Mouse (Mus musculus) kidney, adult 2 months (tissue): ENCODE measurements around the gene Hist1h1d. TPM values are rescaled to one million over a fixed set of nuclear protein-coding genes. Genes with fewer than 3 reads are reported as not detected.
"Not testable (repeated sequence)": the region's sequence is repeated elsewhere in the genome, so short reads cannot be mapped to it uniquely, and the experiment has no call there.

Experiments used
- DNase-seq: peaks from one replicate; pipeline ENCODE4 v3.0.0; 2021
- H3K27ac ChIP-seq: fragments of 200-500 bp; 2 replicates; pipeline ENCODE4 v1.5.1; 2012; ENCODE audit warnings: low read depth, low read length, control low read depth, inconsistent platforms; ENCODE audit not compliant: insufficient read depth
- H3K27me3 ChIP-seq: fragments of 200-500 bp; replicated peaks from 2 replicates; pipeline ENCODE4 v1.6.1; 2012; ENCODE audit warnings: mild to moderate bottlenecking, moderate library complexity, low read length, inconsistent platforms; ENCODE audit not compliant: control insufficient read depth, insufficient read depth
- H3K36me3 ChIP-seq: fragments of 200-500 bp; 2 replicates; pipeline ENCODE4 v1.6.1; 2012; ENCODE audit warnings: mild to moderate bottlenecking, moderate library complexity, low read length, inconsistent platforms; ENCODE audit not compliant: control insufficient read depth, insufficient read depth
- H3K4me1 ChIP-seq: fragments of 200-500 bp; 2 replicates; pipeline ENCODE4 v1.6.1; 2011; ENCODE audit warnings: low read length; ENCODE audit not compliant: control insufficient read depth, insufficient read depth
- H3K4me3 ChIP-seq: fragments of 200-500 bp; 2 replicates; pipeline ENCODE4 v1.5.1; 2011; ENCODE audit warnings: mild to moderate bottlenecking, low read depth, low read length, control low read depth; ENCODE audit not compliant: insufficient read depth
- CTCF ChIP-seq: fragments of 200-500 bp; conservative IDR thresholded peaks from 2 replicates; pipeline ENCODE4 v1.5.1; 2011; ENCODE audit warnings: low read depth, mild to moderate bottlenecking, control low read depth, low read length, moderate library complexity, mixed read lengths; ENCODE audit not compliant: insufficient read depth, insufficient read length
- POLR2A ChIP-seq: fragments of 200-500 bp; IDR thresholded peaks from one replicate; pipeline ENCODE4 v1.6.1; 2011; ENCODE audit warnings: low read depth, low read length, control low read depth
- WGBS: fragments of 180-500 bp; shearing (Covaris S2); methylation state at CpG from one replicate; pipeline ENCODE4 v1.1.7; 2018; 5-methylcytosine and 5-hydroxymethylcytosine counted together
- polyA plus RNA-seq: library from polyadenylated mRNA; depleted of rRNA; stranded (reverse); fragments of >200 nt; gene quantifications from 2 replicates; pipeline ENCODE4 v1.2.3, GENCODE M21; 2012

The Hist1h1d gene
- polyA plus RNA-seq, 1 experiment = 0.09 TPM

DNA sequence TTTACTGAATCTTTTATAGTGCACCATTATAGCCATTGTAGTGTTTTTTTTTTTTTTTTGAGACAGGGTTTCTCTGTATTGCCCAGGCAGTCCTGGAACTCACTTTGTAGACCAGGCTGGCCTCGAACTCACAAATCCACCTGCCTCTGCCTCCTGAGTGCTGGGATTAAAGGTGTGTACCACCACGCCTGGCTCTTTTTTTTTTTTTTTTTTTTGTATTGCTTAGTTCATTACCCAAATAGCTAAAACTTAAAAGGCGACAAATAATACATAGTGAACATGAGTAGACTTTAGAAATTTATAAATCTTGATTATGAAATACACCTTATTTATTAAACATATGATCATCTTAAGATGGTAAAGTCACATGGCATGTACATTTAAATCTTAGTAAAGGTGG lies 11.6 kb upstream of the Hist1h1d start:
- Histone ChIP-seq H3K4me1 (no peaks in the 10 kb centered on the region), H3K27ac (no peak overlapping the region), H3K4me3 (no peak overlapping the region), H3K36me3 (no peaks in the 10 kb centered on the region), H3K27me3 (no peaks in the 10 kb centered on the region)
- DNase-seq = no peak
- no peak for TF ChIP-seq CTCF
- TF ChIP-seq POLR2A = no peak
- WGBS = 96% methylated on average over 3 of the region's 3 CpGs

DNA sequence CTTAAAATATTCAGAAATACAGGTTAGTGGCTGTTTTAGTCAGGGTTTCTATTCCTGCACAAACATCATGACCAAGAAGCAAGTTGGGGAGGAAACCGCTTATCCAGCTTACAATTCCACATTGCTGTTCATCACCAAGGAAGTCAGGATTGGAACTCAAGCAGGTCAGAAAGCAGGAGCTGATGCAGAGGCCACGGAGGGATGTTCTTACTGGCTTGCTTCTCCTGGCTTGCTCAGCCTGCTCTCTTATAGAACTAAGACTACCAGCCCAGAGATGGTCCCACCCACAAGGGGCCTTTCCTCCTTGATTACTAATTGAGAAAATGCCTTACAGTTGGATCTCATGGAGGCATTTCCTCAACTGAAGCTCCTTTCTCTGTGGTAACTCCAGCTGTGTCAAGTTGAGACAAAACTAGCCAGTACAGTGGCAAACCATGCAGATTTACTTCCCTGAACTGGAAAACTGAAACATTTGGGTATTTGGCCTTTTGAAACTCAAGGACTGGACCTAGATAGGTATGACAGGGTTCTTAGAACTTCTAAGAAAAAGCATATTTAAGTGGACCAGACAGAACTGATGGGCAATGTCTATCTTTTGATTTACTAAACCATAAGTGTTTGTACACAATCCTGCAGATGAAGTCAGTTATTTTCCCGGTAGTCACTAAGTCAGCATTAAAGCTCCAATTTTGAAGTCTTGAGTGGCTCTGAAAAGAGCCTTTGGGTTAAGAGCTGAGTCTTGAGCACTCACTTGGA lies 10.7 kb upstream of the Hist1h1d start:
- DNase-seq, H3K27me3 ChIP-seq, H3K27ac ChIP-seq, H3K36me3 ChIP-seq, H3K4me1 ChIP-seq: not testable (repeated sequence)
- 27% methylated on average over 3 of the region's 3 CpGs for WGBS
- H3K4me3 ChIP-seq = peak overlapping the region; percentile 86

DNA sequence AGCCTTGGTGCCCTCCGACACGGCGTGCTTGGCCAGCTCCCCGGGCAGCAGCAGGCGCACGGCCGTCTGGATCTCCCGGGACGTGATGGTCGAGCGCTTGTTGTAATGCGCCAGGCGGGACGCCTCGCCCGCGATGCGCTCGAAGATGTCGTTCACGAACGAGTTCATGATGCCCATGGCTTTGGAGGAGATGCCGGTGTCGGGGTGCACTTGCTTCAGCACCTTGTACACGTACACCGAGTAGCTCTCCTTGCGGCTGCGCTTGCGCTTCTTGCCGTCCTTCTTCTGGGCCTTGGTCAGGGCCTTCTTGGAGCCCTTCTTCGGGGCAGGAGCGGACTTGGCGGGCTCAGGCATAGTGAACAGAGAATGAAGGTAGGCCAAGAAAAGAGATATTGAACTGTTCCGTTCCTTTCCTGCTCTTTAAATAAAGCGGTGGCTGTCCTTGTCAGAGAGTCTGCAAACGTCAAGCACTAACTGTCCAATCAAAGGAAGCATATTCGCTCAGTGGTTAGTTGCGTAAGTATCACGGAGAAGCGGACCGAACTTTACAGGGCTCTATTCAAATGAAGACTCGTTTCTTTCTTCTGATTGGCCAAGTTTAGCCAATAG lies 10.0 kb upstream of the Hist1h1d start, which contains the start of gene Hist1h2bh:
Hist1h2bh (minus strand) TSS at position 394 of the 609 bp plus-strand sequence.
- Histone ChIP-seq H3K4me3 (peak within 1 kb of the TSS; percentile 86), H3K27ac (peak within 1 kb of the TSS; percentile 87)
- H3K36me3 ChIP-seq, H3K27me3 ChIP-seq, H3K4me1 ChIP-seq: not testable (repeated sequence)
- under 1% methylated on average over 42 of the region's 42 CpGs for WGBS
- peak; percentile 94 for DNase-seq

DNA sequence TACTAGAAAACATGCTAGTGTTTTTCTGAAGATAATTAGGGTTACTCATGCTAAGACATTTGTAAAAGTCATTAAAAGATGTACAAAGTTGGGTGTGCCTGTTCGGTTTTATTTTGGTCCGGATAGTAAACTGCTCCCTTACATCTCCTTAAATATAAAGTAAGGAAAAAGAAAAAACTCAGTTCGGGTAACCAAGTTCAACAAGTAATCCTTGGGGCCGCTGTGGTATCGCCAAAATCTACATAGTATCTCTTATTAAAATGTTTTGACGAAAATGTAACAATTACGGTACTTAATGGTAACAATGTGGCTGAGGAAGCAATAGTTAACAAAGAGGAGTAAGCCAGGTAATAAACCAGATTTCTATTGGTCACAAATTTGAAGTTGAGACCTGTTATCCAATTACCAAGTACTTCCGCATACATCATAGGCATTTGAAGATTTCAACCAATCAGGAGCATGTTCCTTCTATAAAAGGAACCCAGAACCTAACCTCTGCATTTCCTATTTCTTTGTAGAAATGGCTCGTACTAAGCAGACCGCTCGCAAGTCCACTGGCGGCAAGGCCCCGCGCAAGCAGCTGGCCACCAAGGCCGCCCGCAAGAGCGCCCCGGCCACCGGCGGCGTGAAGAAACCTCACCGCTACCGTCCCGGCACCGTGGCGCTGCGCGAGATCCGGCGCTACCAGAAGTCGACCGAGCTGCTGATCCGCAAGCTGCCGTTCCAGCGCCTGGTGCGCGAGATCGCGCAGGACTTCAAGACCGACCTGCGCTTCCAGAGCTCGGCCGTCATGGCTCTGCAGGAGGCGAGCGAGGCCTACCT lies 8.9 kb upstream of the Hist1h1d start, which contains the start of gene Hist1h3f:
Hist1h3f (plus strand) TSS at position 88 of the 822 bp plus-strand sequence.
- Histone ChIP-seq H3K4me1 (no peaks in the 10 kb centered on the region), H3K27ac (peak within 1 kb of the TSS; percentile 87), H3K4me3 (peak within 1 kb of the TSS; percentile 86), H3K36me3 (no peaks in the 10 kb centered on the region), H3K27me3 (no peaks in the 10 kb centered on the region)
- peak; percentile 95 for DNase-seq
- TF ChIP-seq CTCF = no peak
- peak; percentile 55 for TF ChIP-seq POLR2A
- under 1% methylated on average over 32 of the region's 45 CpGs for WGBS

DNA sequence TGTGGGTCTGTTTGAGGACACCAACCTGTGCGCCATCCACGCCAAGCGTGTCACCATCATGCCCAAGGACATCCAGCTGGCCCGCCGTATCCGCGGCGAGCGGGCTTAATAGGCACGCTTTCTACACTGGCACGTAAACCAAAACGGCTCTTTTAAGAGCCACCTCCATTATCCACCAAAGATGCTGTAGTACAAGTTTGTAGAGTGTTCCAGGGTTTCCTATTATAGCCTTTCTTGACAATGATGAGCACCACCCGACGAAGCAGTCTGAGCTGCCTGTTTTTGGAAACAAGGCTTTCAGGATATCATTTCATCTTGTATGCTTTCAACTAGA lies 8.3 kb upstream of the Hist1h1d start:
- peak overlapping the region; percentile 54 for H3K4me3 ChIP-seq
- H3K27me3 ChIP-seq, H3K4me1 ChIP-seq, DNase-seq, H3K27ac ChIP-seq, H3K36me3 ChIP-seq: not testable (repeated sequence)
- under 1% methylated on average over 11 of the region's 14 CpGs for WGBS

DNA sequence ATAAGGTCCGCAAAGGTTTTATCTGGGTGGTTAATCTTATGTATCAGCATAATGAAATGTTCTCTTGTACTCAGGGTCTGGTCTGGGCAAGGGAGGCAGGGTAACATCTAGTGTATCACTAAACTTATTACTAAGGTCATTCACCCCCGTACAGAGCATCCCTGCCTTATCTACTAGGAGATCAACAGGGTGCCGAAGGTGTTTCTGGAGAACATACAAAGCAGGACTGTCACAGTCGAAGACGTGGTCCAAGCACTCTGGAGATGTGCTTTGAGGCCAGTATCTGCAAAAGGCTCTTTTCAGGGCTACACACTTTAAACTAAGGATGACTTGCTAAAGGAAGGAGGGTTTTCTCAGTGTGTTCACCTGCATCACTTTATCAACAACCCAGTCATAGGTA lies 6.4 kb upstream of the Hist1h1d start:
- no peaks in the 10 kb centered on the region for H3K4me1 ChIP-seq
- DNase-seq = no peak
- no peaks in the 10 kb centered on the region for H3K27me3 ChIP-seq
- H3K4me3 ChIP-seq = no peak overlapping the region
- H3K27ac ChIP-seq = no peak overlapping the region
- H3K36me3 ChIP-seq = no peaks in the 10 kb centered on the region
- no peak for TF ChIP-seq POLR2A
- no peak for TF ChIP-seq CTCF
- WGBS = 85% methylated on average over 5 of the region's 5 CpGs

DNA sequence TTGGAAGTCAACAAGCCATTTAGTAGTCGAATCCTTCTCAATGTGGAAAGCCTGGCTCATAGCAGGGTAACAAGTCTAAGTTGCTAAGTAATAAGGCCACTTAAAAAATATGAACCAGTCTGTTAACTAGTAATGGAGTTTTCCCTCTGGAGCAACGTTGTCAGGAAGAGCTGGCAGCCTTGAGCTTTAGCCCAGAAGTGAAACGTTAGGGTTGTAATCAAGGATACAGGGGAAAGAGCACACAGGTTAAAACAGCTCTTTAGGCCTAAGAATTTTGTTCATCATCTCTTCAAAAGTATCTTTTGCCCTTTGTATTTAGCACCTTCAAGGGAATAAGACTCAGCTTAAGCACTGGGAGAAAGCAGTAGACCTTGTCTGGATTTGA lies 2.3 kb upstream of the Hist1h1d start:
- Histone ChIP-seq H3K27ac (no peak overlapping the region), H3K27me3 (no peaks in the 10 kb centered on the region), H3K4me1 (no peaks in the 10 kb centered on the region), H3K4me3 (no peak overlapping the region), H3K36me3 (no peaks in the 10 kb centered on the region)
- TF ChIP-seq CTCF = no peak
- TF ChIP-seq POLR2A = no peak
- WGBS = 17% methylated on average over 3 of the region's 3 CpGs
- DNase-seq = no peak
